Mouse (Mus musculus) Muller cell, postnatal 12 days (primary cell): ENCODE results near the gene Gins1.
"Not testable (repeated sequence)": the region's sequence is repeated elsewhere in the genome, so short reads cannot be mapped to it uniquely, and the experiment has no call there.

Source experiments
- DNase-seq: peaks from one replicate; pipeline ENCODE4 v3.0.0-alpha.2; 2015; ENCODE audit errors: inconsistent ontology term

Gene Gins1

GRCm38 (mm10) chr2:150904936-150905450, at the start of gene Gins1:
TSS of gene Gins1 (plus strand) at chr2:150905400.
- DNase-seq = no peak

- no peak for DNase-seq
Observed at GRCm38 (mm10) chr2:150858724-150859487, 46.3 kb upstream of the Gins1 start.

- no peak for DNase-seq
Observed at GRCm38 (mm10) chr2:150859709-150860470, 45.3 kb upstream of the Gins1 start.

GRCm38 (mm10) chr2:150861128-150861527, 44.1 kb upstream of the Gins1 start:
- no peak for DNase-seq

GRCm38 (mm10) chr2:150867021-150867420, 38.2 kb upstream of the Gins1 start:
- DNase-seq = no peak

- no peak for DNase-seq
Observed at GRCm38 (mm10) chr2:150869446-150869845, 35.8 kb upstream of the Gins1 start.

- no peak for DNase-seq
Observed at GRCm38 (mm10) chr2:150874508-150874907, 30.7 kb upstream of the Gins1 start.

GRCm38 (mm10) chr2:150875226-150875625, 30.0 kb upstream of the Gins1 start:
- no peak for DNase-seq

GRCm38 (mm10) chr2:150877561-150877960, 27.6 kb upstream of the Gins1 start:
- DNase-seq = no peak

GRCm38 (mm10) chr2:150884075-150884778, 21.0 kb upstream of the Gins1 start:
- DNase-seq = no peak

GRCm38 (mm10) chr2:150884779-150885110, 20.5 kb upstream of the Gins1 start:
- DNase-seq = no peak

GRCm38 (mm10) chr2:150885814-150886213, 19.4 kb upstream of the Gins1 start:
- no peak for DNase-seq

- no peak for DNase-seq
Observed at GRCm38 (mm10) chr2:150886315-150886714, 18.9 kb upstream of the Gins1 start.

GRCm38 (mm10) chr2:150887370-150887769, 17.8 kb upstream of the Gins1 start:
- no peak for DNase-seq

GRCm38 (mm10) chr2:150894617-150895267, 10.5 kb upstream of the Gins1 start:
- DNase-seq = no peak

- DNase-seq = peak; percentile 53
Observed at GRCm38 (mm10) chr2:150895691-150896252, 9.4 kb upstream of the Gins1 start.

- DNase-seq = no peak
Observed at GRCm38 (mm10) chr2:150900341-150900740, 4.9 kb upstream of the Gins1 start.

- DNase-seq = no peak
Observed at GRCm38 (mm10) chr2:150902347-150902746, 2.9 kb upstream of the Gins1 start.

GRCm38 (mm10) chr2:150904272-150904935, 796 bp upstream of the Gins1 start, which contains the start of gene Abhd12:
TSS of gene Abhd12 (minus strand) at chr2:150904741.
- peak; percentile 99 for DNase-seq

- not testable (repeated sequence) for DNase-seq
Observed at GRCm38 (mm10) chr2:150908881-150909280, 3.7 kb downstream of the Gins1 start.
